Mouse (Mus musculus) heart, postnatal 25 days (tissue): ENCODE results near the gene Cmas. TPM values are rescaled to one million over a fixed set of nuclear protein-coding genes. Genes with fewer than 3 reads are reported as not detected.

Experiments used
- DNase-seq: peaks from one replicate; pipeline ENCODE4 v3.0.0; 2022; ENCODE audit warnings: low spot score
- intact Hi-C: fragments of 180-260 bp; cut with DNase I; formaldehyde crosslinking; loops from one replicate; pipeline ENCODE4 v1.15.1; 2025
- total RNA-seq, 2 experiments: library from RNA; stranded (reverse); gene quantifications; 2 replicates each; pipeline ENCODE4 v1.2.3; 2021

Gene Cmas
- total RNA-seq, 2 experiments from 2014 or later: 33.5 to 34.8 TPM

- intact Hi-C loops: loop anchor here (5.0 to 10.0 kb wide), 2 partner anchors 37 to 150 kb away; partner anchors contain the start of gene St8sia1
- peak; percentile 17 for DNase-seq
Measured at GRCm38 (mm10) chr6:142814495-142814921, 58.0 kb downstream of the Cmas start.

GRCm38 (mm10) chr6:142815513-142815912 lies 59.0 kb downstream of the Cmas start:
- no peak for DNase-seq
- intact Hi-C loops: loop anchor here (10.0 kb wide), 1 partner anchor 149 kb away; the partner anchor contains the start of gene St8sia1

- no peak for DNase-seq
- intact Hi-C loops: loop anchor here (10.0 kb wide), 1 partner anchor 146 kb away; the partner anchor contains the start of gene St8sia1
Measured at GRCm38 (mm10) chr6:142818306-142818705, 61.8 kb downstream of the Cmas start.

- no peak for DNase-seq
- intact Hi-C loops: no loop called here
Measured at GRCm38 (mm10) chr6:142823008-142823787, 66.7 kb downstream of the Cmas start.

Other genes with a start within 250 kb of the Cmas start
- gene Ldhb, start 248.7 kb upstream of the Cmas start, total RNA-seq: 1,000 to 10,000 TPM; 2,652 to 2,667 TPM
- 10 to 100 TPM; 26.3 to 32.4 TPM for gene Kcnj8, start 185.1 kb upstream of the Cmas start, total RNA-seq
- gene Abcc9, start 54.4 kb upstream of the Cmas start, total RNA-seq: 100 to 1,000 TPM; 215 to 223 TPM
- under 1 TPM in 1 of 2 experiments, not detected in 1; 0.23 TPM for gene Sult6b2, start 47.8 kb downstream of the Cmas start, total RNA-seq
- gene St8sia1, start 207.8 kb downstream of the Cmas start, total RNA-seq: under 1 TPM; 0.20 to 0.31 TPM